Mouse (Mus musculus): Measurements from ENCODE around the gene Nfkbie. TPM values are rescaled to one million over a fixed set of nuclear protein-coding genes. Genes with fewer than 3 reads are reported as not detected.

Gene Nfkbie
- polyA plus RNA-seq, 1 experiment from 2014 or later, result 4.2 TPM

GRCm38 (mm10) chr17:45582715-45583355 is 27.3 kb downstream of the Nfkbie start:
- no peaks in the 10 kb centered on the region for H3K9me3 ChIP-seq (ENCODE audit: control insufficient read depth, low read depth, low read length)
- no peak overlapping the region for H3K9ac ChIP-seq (replicated peaks; ENCODE audit: low read depth, low read length)
- H3K27me3 ChIP-seq (ENCODE audit: control insufficient read depth, insufficient read depth, low read length), result no peaks in the 10 kb centered on the region
- peaks cover 33% of the 10 kb centered on the region for H3K4me1 ChIP-seq (ENCODE audit: control insufficient read depth, insufficient read depth, low read length)
- no peak overlapping the region for H3K27ac ChIP-seq (ENCODE audit: low read length)
- H3K4me2 ChIP-seq (replicated peaks; ENCODE audit: low read depth, low read length), result no peak overlapping the region
- WGBS, result 65% methylated on average over 6 of the region's 6 CpGs
- no peak overlapping the region for H3K4me3 ChIP-seq (ENCODE audit: low read depth, low read length)
- H3K36me3 ChIP-seq (ENCODE audit: control insufficient read depth, insufficient read depth, low read length), result no peaks in the 10 kb centered on the region; the same call in 1 of the 2 replicates
- no peak for ATAC-seq (ENCODE audit: insufficient number of reproducible peaks, insufficient read depth, low FRiP score, low read depth)

GRCm38 (mm10) chr17:45584096-45584896 is 28.8 kb downstream of the Nfkbie start:
- WGBS, result 40% methylated on average over 12 of the region's 12 CpGs
- Histone ChIP-seq H3K9ac (replicated peaks; ENCODE audit: low read depth, low read length) (no peak overlapping the region), H3K27me3 (ENCODE audit: control insufficient read depth, insufficient read depth, low read length) (no peaks in the 10 kb centered on the region), H3K4me3 (ENCODE audit: low read depth, low read length) (no peak overlapping the region), H3K27ac (ENCODE audit: low read length) (peak overlapping the region; percentile 80), H3K36me3 (ENCODE audit: control insufficient read depth, insufficient read depth, low read length) (no peaks in the 10 kb centered on the region; the same call in 1 of the 2 replicates), H3K4me1 (ENCODE audit: control insufficient read depth, insufficient read depth, low read length) (peaks cover 29% of the 10 kb centered on the region), H3K9me3 (ENCODE audit: control insufficient read depth, low read depth, low read length) (no peaks in the 10 kb centered on the region), H3K4me2 (replicated peaks; ENCODE audit: low read depth, low read length) (no peak overlapping the region)
- ATAC-seq (ENCODE audit: insufficient number of reproducible peaks, insufficient read depth, low FRiP score, low read depth), result peak; percentile 10; the same call in 1 of the 2 replicates

GRCm38 (mm10) chr17:45584939-45585678 is 29.6 kb downstream of the Nfkbie start:
- Histone ChIP-seq H3K4me2 (replicated peaks; ENCODE audit: low read depth, low read length) (no peak overlapping the region), H3K27ac (ENCODE audit: low read length) (peak overlapping the region; percentile 80), H3K4me1 (ENCODE audit: control insufficient read depth, insufficient read depth, low read length) (peaks cover 29% of the 10 kb centered on the region), H3K9me3 (ENCODE audit: control insufficient read depth, low read depth, low read length) (no peaks in the 10 kb centered on the region), H3K9ac (replicated peaks; ENCODE audit: low read depth, low read length) (no peak overlapping the region), H3K27me3 (ENCODE audit: control insufficient read depth, insufficient read depth, low read length) (no peaks in the 10 kb centered on the region), H3K4me3 (ENCODE audit: low read depth, low read length) (no peak overlapping the region), H3K36me3 (ENCODE audit: control insufficient read depth, insufficient read depth, low read length) (no peaks in the 10 kb centered on the region; the same call in 1 of the 2 replicates)
- ATAC-seq (ENCODE audit: insufficient number of reproducible peaks, insufficient read depth, low FRiP score, low read depth), result peak; percentile 60; the same call in 1 of the 2 replicates
- 29% methylated on average over 14 of the region's 14 CpGs for WGBS

GRCm38 (mm10) chr17:45585725-45586448 is 30.4 kb downstream of the Nfkbie start:
- 65% methylated on average over 23 of the region's 23 CpGs for WGBS
- no peak overlapping the region for H3K4me3 ChIP-seq (ENCODE audit: low read depth, low read length)
- H3K36me3 ChIP-seq (ENCODE audit: control insufficient read depth, insufficient read depth, low read length), result no peaks in the 10 kb centered on the region; the same call in 1 of the 2 replicates
- H3K9me3 ChIP-seq (ENCODE audit: control insufficient read depth, low read depth, low read length), result no peaks in the 10 kb centered on the region
- no peak overlapping the region for H3K9ac ChIP-seq (replicated peaks; ENCODE audit: low read depth, low read length)
- H3K27me3 ChIP-seq (ENCODE audit: control insufficient read depth, insufficient read depth, low read length), result no peaks in the 10 kb centered on the region
- peaks cover 28% of the 10 kb centered on the region for H3K4me1 ChIP-seq (ENCODE audit: control insufficient read depth, insufficient read depth, low read length)
- no peak for ATAC-seq (ENCODE audit: insufficient number of reproducible peaks, insufficient read depth, low FRiP score, low read depth)
- H3K4me2 ChIP-seq (replicated peaks; ENCODE audit: low read depth, low read length), result no peak overlapping the region
- peak overlapping the region; percentile 80 for H3K27ac ChIP-seq (ENCODE audit: low read length)

- Histone ChIP-seq H3K4me2 (replicated peaks; ENCODE audit: low read depth, low read length) (no peak overlapping the region), H3K9ac (replicated peaks; ENCODE audit: low read depth, low read length) (no peak overlapping the region), H3K27ac (ENCODE audit: low read length) (peak overlapping the region; percentile 80; the same call in 1 of the 2 replicates), H3K36me3 (ENCODE audit: control insufficient read depth, insufficient read depth, low read length) (no peaks in the 10 kb centered on the region; the same call in 1 of the 2 replicates), H3K4me3 (ENCODE audit: low read depth, low read length) (no peak overlapping the region), H3K9me3 (ENCODE audit: control insufficient read depth, low read depth, low read length) (no peaks in the 10 kb centered on the region), H3K27me3 (ENCODE audit: control insufficient read depth, insufficient read depth, low read length) (no peaks in the 10 kb centered on the region), H3K4me1 (ENCODE audit: control insufficient read depth, insufficient read depth, low read length) (peaks cover 24% of the 10 kb centered on the region)
- no peak for ATAC-seq (ENCODE audit: insufficient number of reproducible peaks, insufficient read depth, low FRiP score, low read depth)
- 95% methylated on average over 3 of the region's 3 CpGs for WGBS
Observed at GRCm38 (mm10) chr17:45586449-45586837, 30.9 kb downstream of the Nfkbie start.

GRCm38 (mm10) chr17:45588370-45588769 is 32.9 kb downstream of the Nfkbie start:
- no peak for ATAC-seq (ENCODE audit: insufficient number of reproducible peaks, insufficient read depth, low FRiP score, low read depth)
- Histone ChIP-seq H3K27me3 (ENCODE audit: control insufficient read depth, insufficient read depth, low read length) (no peaks in the 10 kb centered on the region), H3K4me3 (ENCODE audit: low read depth, low read length) (no peak overlapping the region), H3K9ac (replicated peaks; ENCODE audit: low read depth, low read length) (no peak overlapping the region), H3K4me1 (ENCODE audit: control insufficient read depth, insufficient read depth, low read length) (peaks cover 37% of the 10 kb centered on the region), H3K4me2 (replicated peaks; ENCODE audit: low read depth, low read length) (no peak overlapping the region), H3K9me3 (ENCODE audit: control insufficient read depth, low read depth, low read length) (no peaks in the 10 kb centered on the region), H3K36me3 (ENCODE audit: control insufficient read depth, insufficient read depth, low read length) (no peaks in the 10 kb centered on the region; the same call in 1 of the 2 replicates), H3K27ac (ENCODE audit: low read length) (no peak overlapping the region)
- WGBS, result 88% methylated on average over 7 of the region's 7 CpGs

- WGBS, result 97% methylated on average over 7 of the region's 7 CpGs
- no peak overlapping the region for H3K27ac ChIP-seq (ENCODE audit: low read length)
- no peaks in the 10 kb centered on the region; the same call in 1 of the 2 replicates for H3K36me3 ChIP-seq (ENCODE audit: control insufficient read depth, insufficient read depth, low read length)
- ATAC-seq (ENCODE audit: insufficient number of reproducible peaks, insufficient read depth, low FRiP score, low read depth), result no peak
- peaks cover 42% of the 10 kb centered on the region for H3K4me1 ChIP-seq (ENCODE audit: control insufficient read depth, insufficient read depth, low read length)
- no peak overlapping the region for H3K4me2 ChIP-seq (replicated peaks; ENCODE audit: low read depth, low read length)
- H3K4me3 ChIP-seq (ENCODE audit: low read depth, low read length), result no peak overlapping the region
- H3K27me3 ChIP-seq (ENCODE audit: control insufficient read depth, insufficient read depth, low read length), result no peaks in the 10 kb centered on the region
- no peaks in the 10 kb centered on the region for H3K9me3 ChIP-seq (ENCODE audit: control insufficient read depth, low read depth, low read length)
- H3K9ac ChIP-seq (replicated peaks; ENCODE audit: low read depth, low read length), result no peak overlapping the region
Observed at GRCm38 (mm10) chr17:45589236-45589635, 33.7 kb downstream of the Nfkbie start.

- WGBS, result 93% methylated on average over 8 of the region's 8 CpGs
- Histone ChIP-seq H3K9ac (replicated peaks; ENCODE audit: low read depth, low read length) (no peak overlapping the region), H3K27me3 (ENCODE audit: control insufficient read depth, insufficient read depth, low read length) (no peaks in the 10 kb centered on the region), H3K9me3 (ENCODE audit: control insufficient read depth, low read depth, low read length) (no peaks in the 10 kb centered on the region), H3K4me3 (ENCODE audit: low read depth, low read length) (no peak overlapping the region), H3K36me3 (ENCODE audit: control insufficient read depth, insufficient read depth, low read length) (no peaks in the 10 kb centered on the region; the same call in 1 of the 2 replicates), H3K27ac (ENCODE audit: low read length) (no peak overlapping the region), H3K4me1 (ENCODE audit: control insufficient read depth, insufficient read depth, low read length) (peaks cover 42% of the 10 kb centered on the region), H3K4me2 (replicated peaks; ENCODE audit: low read depth, low read length) (no peak overlapping the region)
- no peak for ATAC-seq (ENCODE audit: insufficient number of reproducible peaks, insufficient read depth, low FRiP score, low read depth)
Observed at GRCm38 (mm10) chr17:45589844-45590243, 34.3 kb downstream of the Nfkbie start.

All from stomach, embryonic 14.5 days (tissue).